Mouse (Mus musculus): ENCODE measurements around the gene BC048671. TPM values are rescaled to one million over a fixed set of nuclear protein-coding genes. Genes with fewer than 3 reads are reported as not detected.

Gene BC048671
- polyA plus RNA-seq, 1 experiment from 2014 or later = not detected

Other genes starting within 250 kb of the BC048671 start
- gene Vmn1r49, start 222.7 kb upstream of the BC048671 start, polyA plus RNA-seq (2015; fragmentation: Nextera tagmentation; extraction: Ambion mirVana) = not detected in 2 replicates
- not detected in 2 replicates for gene Vmn1r50, start 199.8 kb upstream of the BC048671 start, polyA plus RNA-seq (2015; fragmentation: Nextera tagmentation; extraction: Ambion mirVana)
- gene Vmn1r51, start 178.6 kb upstream of the BC048671 start, polyA plus RNA-seq (2015; fragmentation: Nextera tagmentation; extraction: Ambion mirVana) = not detected in 2 replicates
- gene Vmn1r52, start 126.4 kb upstream of the BC048671 start, polyA plus RNA-seq (2015; fragmentation: Nextera tagmentation; extraction: Ambion mirVana) = not detected in 2 replicates
- gene V1ra8, start 98.4 kb upstream of the BC048671 start, polyA plus RNA-seq (2015; fragmentation: Nextera tagmentation; extraction: Ambion mirVana) = not detected in 2 replicates
- gene Vmn1r53, start 76.8 kb upstream of the BC048671 start, polyA plus RNA-seq (2015; fragmentation: Nextera tagmentation; extraction: Ambion mirVana) = not detected in 2 replicates
- gene Vmn1r54, start 54.9 kb upstream of the BC048671 start, polyA plus RNA-seq (2015; fragmentation: Nextera tagmentation; extraction: Ambion mirVana) = not detected in 2 replicates
- not detected in 2 replicates for gene Chst13, start 24.0 kb downstream of the BC048671 start, polyA plus RNA-seq (2015; fragmentation: Nextera tagmentation; extraction: Ambion mirVana)
- gene Uroc1, start 32.1 kb downstream of the BC048671 start, polyA plus RNA-seq (2015; fragmentation: Nextera tagmentation; extraction: Ambion mirVana) = not detected in 2 replicates
- 11.0 TPM in 2 replicates for gene Zxdc, start 68.3 kb downstream of the BC048671 start, polyA plus RNA-seq (2015; fragmentation: Nextera tagmentation; extraction: Ambion mirVana)
- gene Cfap100, start 127.6 kb downstream of the BC048671 start, polyA plus RNA-seq (2015; fragmentation: Nextera tagmentation; extraction: Ambion mirVana) = 6.7 and 8.4 TPM in 2 replicates
- gene Klf15, start 161.4 kb downstream of the BC048671 start, polyA plus RNA-seq (2015; fragmentation: Nextera tagmentation; extraction: Ambion mirVana) = 8.7 and 9.0 TPM in 2 replicates
- gene Aldh1l1, start 185.2 kb downstream of the BC048671 start, polyA plus RNA-seq (2015; fragmentation: Nextera tagmentation; extraction: Ambion mirVana) = 28.3 and 30.8 TPM in 2 replicates